Mouse (Mus musculus): ENCODE data around the gene Rab10. TPM values are rescaled to one million over a fixed set of nuclear protein-coding genes. Genes with fewer than 3 reads are reported as not detected.

Gene Rab10
- polyA plus RNA-seq, 1 experiment from 2014 or later = 139 TPM

- WGBS = 92% methylated on average over 6 of the region's 6 CpGs
- Histone ChIP-seq H3K36me3 (ENCODE audit: control insufficient read depth, insufficient read depth, low read length) (no peaks in the 10 kb centered on the region), H3K4me1 (ENCODE audit: control insufficient read depth, insufficient read depth, low read depth, low read length) (no peaks in the 10 kb centered on the region), H3K9me3 (ENCODE audit: control insufficient read depth, low read length) (no peaks in the 10 kb centered on the region), H3K27me3 (replicated peaks; ENCODE audit: control insufficient read depth, insufficient read depth, low read length) (no peaks in the 10 kb centered on the region), H3K9ac (ENCODE audit: low read depth, low read length) (no peak overlapping the region), H3K4me3 (ENCODE audit: low read length) (no peak overlapping the region), H3K4me2 (ENCODE audit: low read length) (no peak overlapping the region), H3K27ac (ENCODE audit: low read depth, low read length) (no peak overlapping the region)
- ATAC-seq = no peak
These were observed 24.4 kb downstream of the Rab10 start for GRCm38 (mm10) chr12:3285377-3285776.

- Histone ChIP-seq H3K4me2 (ENCODE audit: low read length) (no peak overlapping the region), H3K9ac (ENCODE audit: low read depth, low read length) (no peak overlapping the region)
- WGBS = 90% methylated on average over 2 of the region's 2 CpGs
These were observed 25.3 kb downstream of the Rab10 start for GRCm38 (mm10) chr12:3284463-3284862.

GRCm38 (mm10) chr12:3283829-3284440, 25.8 kb downstream of the Rab10 start:
- Histone ChIP-seq H3K4me1 (ENCODE audit: control insufficient read depth, insufficient read depth, low read depth, low read length) (no peaks in the 10 kb centered on the region), H3K9me3 (ENCODE audit: control insufficient read depth, low read length) (no peaks in the 10 kb centered on the region), H3K27me3 (replicated peaks; ENCODE audit: control insufficient read depth, insufficient read depth, low read length) (no peaks in the 10 kb centered on the region), H3K27ac (ENCODE audit: low read depth, low read length) (no peak overlapping the region), H3K4me2 (ENCODE audit: low read length) (no peak overlapping the region), H3K9ac (ENCODE audit: low read depth, low read length) (no peak overlapping the region), H3K4me3 (ENCODE audit: low read length) (no peak overlapping the region), H3K36me3 (ENCODE audit: control insufficient read depth, insufficient read depth, low read length) (no peaks in the 10 kb centered on the region)
- ATAC-seq = no peak
- WGBS = 93% methylated on average over 4 of the region's 4 CpGs

More at GRCm38 (mm10) chr12:3284463-3284862, 25.3 kb downstream of the Rab10 start:
- Histone ChIP-seq H3K27me3 (replicated peaks; ENCODE audit: control insufficient read depth, insufficient read depth, low read length) (no peaks in the 10 kb centered on the region), H3K4me3 (ENCODE audit: low read length) (no peak overlapping the region), H3K4me1 (ENCODE audit: control insufficient read depth, insufficient read depth, low read depth, low read length) (no peaks in the 10 kb centered on the region), H3K9me3 (ENCODE audit: control insufficient read depth, low read length) (no peaks in the 10 kb centered on the region), H3K36me3 (ENCODE audit: control insufficient read depth, insufficient read depth, low read length) (no peaks in the 10 kb centered on the region), H3K27ac (ENCODE audit: low read depth, low read length) (no peak overlapping the region)
- no peak for ATAC-seq

GRCm38 (mm10) chr12:3282954-3283353, 26.8 kb downstream of the Rab10 start:
- no peaks in the 10 kb centered on the region for H3K27me3 ChIP-seq (replicated peaks; ENCODE audit: control insufficient read depth, insufficient read depth, low read length)
- no peak overlapping the region for H3K27ac ChIP-seq (ENCODE audit: low read depth, low read length)
- H3K4me2 ChIP-seq (ENCODE audit: low read length) = no peak overlapping the region
- H3K36me3 ChIP-seq (ENCODE audit: control insufficient read depth, insufficient read depth, low read length) = no peaks in the 10 kb centered on the region
- H3K4me3 ChIP-seq (ENCODE audit: low read length) = no peak overlapping the region
- ATAC-seq = no peak
- WGBS = 63% methylated on average over 1 of the region's 1 CpGs
- no peak overlapping the region for H3K9ac ChIP-seq (ENCODE audit: low read depth, low read length)
- H3K9me3 ChIP-seq (ENCODE audit: control insufficient read depth, low read length) = no peaks in the 10 kb centered on the region
- no peaks in the 10 kb centered on the region for H3K4me1 ChIP-seq (ENCODE audit: control insufficient read depth, insufficient read depth, low read depth, low read length)

- Histone ChIP-seq H3K4me1 (ENCODE audit: control insufficient read depth, insufficient read depth, low read depth, low read length) (no peaks in the 10 kb centered on the region), H3K9ac (ENCODE audit: low read depth, low read length) (no peak overlapping the region), H3K27me3 (replicated peaks; ENCODE audit: control insufficient read depth, insufficient read depth, low read length) (no peaks in the 10 kb centered on the region), H3K9me3 (ENCODE audit: control insufficient read depth, low read length) (no peaks in the 10 kb centered on the region), H3K4me3 (ENCODE audit: low read length) (no peak overlapping the region), H3K27ac (ENCODE audit: low read depth, low read length) (no peak overlapping the region), H3K4me2 (ENCODE audit: low read length) (no peak overlapping the region), H3K36me3 (ENCODE audit: control insufficient read depth, insufficient read depth, low read length) (no peaks in the 10 kb centered on the region)
- WGBS = 86% methylated on average over 2 of the region's 2 CpGs
- ATAC-seq = no peak
These were observed 27.2 kb downstream of the Rab10 start for GRCm38 (mm10) chr12:3282520-3282919.

GRCm38 (mm10) chr12:3278880-3279339, 30.9 kb downstream of the Rab10 start:
- Histone ChIP-seq H3K36me3 (ENCODE audit: control insufficient read depth, insufficient read depth, low read length) (no peaks in the 10 kb centered on the region), H3K27me3 (replicated peaks; ENCODE audit: control insufficient read depth, insufficient read depth, low read length) (no peaks in the 10 kb centered on the region), H3K9ac (ENCODE audit: low read depth, low read length) (no peak overlapping the region), H3K27ac (ENCODE audit: low read depth, low read length) (no peak overlapping the region), H3K4me3 (ENCODE audit: low read length) (no peak overlapping the region), H3K4me1 (ENCODE audit: control insufficient read depth, insufficient read depth, low read depth, low read length) (no peaks in the 10 kb centered on the region), H3K9me3 (ENCODE audit: control insufficient read depth, low read length) (no peaks in the 10 kb centered on the region), H3K4me2 (ENCODE audit: low read length) (no peak overlapping the region)
- WGBS = 90% methylated on average over 2 of the region's 2 CpGs
- ATAC-seq = no peak

- Histone ChIP-seq H3K4me3 (ENCODE audit: low read length) (no peak overlapping the region), H3K27me3 (replicated peaks; ENCODE audit: control insufficient read depth, insufficient read depth, low read length) (no peaks in the 10 kb centered on the region), H3K27ac (ENCODE audit: low read depth, low read length) (no peak overlapping the region), H3K4me2 (ENCODE audit: low read length) (no peak overlapping the region), H3K9me3 (ENCODE audit: control insufficient read depth, low read length) (no peaks in the 10 kb centered on the region), H3K4me1 (ENCODE audit: control insufficient read depth, insufficient read depth, low read depth, low read length) (no peaks in the 10 kb centered on the region), H3K36me3 (ENCODE audit: control insufficient read depth, insufficient read depth, low read length) (no peaks in the 10 kb centered on the region), H3K9ac (ENCODE audit: low read depth, low read length) (no peak overlapping the region)
- ATAC-seq = no peak
These were observed 39.0 kb downstream of the Rab10 start for GRCm38 (mm10) chr12:3270818-3271217.

- ATAC-seq = no peak
- Histone ChIP-seq H3K27ac (ENCODE audit: low read depth, low read length) (no peak overlapping the region), H3K4me3 (ENCODE audit: low read length) (no peak overlapping the region), H3K9ac (ENCODE audit: low read depth, low read length) (no peak overlapping the region), H3K9me3 (ENCODE audit: control insufficient read depth, low read length) (no peaks in the 10 kb centered on the region), H3K36me3 (ENCODE audit: control insufficient read depth, insufficient read depth, low read length) (no peaks in the 10 kb centered on the region; the same call in 1 of the 2 replicates), H3K27me3 (replicated peaks; ENCODE audit: control insufficient read depth, insufficient read depth, low read length) (no peaks in the 10 kb centered on the region), H3K4me1 (ENCODE audit: control insufficient read depth, insufficient read depth, low read depth, low read length) (no peaks in the 10 kb centered on the region), H3K4me2 (ENCODE audit: low read length) (no peak overlapping the region)
- WGBS = 92% methylated on average over 2 of the region's 2 CpGs
These were observed 42.4 kb downstream of the Rab10 start for GRCm38 (mm10) chr12:3267397-3267796.

- no peak overlapping the region for H3K4me2 ChIP-seq (ENCODE audit: low read length)
- H3K36me3 ChIP-seq (ENCODE audit: control insufficient read depth, insufficient read depth, low read length) = no peaks in the 10 kb centered on the region; the same call in 1 of the 2 replicates
- H3K9ac ChIP-seq (ENCODE audit: low read depth, low read length) = no peak overlapping the region
- ATAC-seq = no peak
- H3K4me1 ChIP-seq (ENCODE audit: control insufficient read depth, insufficient read depth, low read depth, low read length) = no peaks in the 10 kb centered on the region
- no peak overlapping the region for H3K4me3 ChIP-seq (ENCODE audit: low read length)
- H3K27ac ChIP-seq (ENCODE audit: low read depth, low read length) = no peak overlapping the region
- no peaks in the 10 kb centered on the region for H3K9me3 ChIP-seq (ENCODE audit: control insufficient read depth, low read length)
- 98% methylated on average over 2 of the region's 2 CpGs for WGBS
- no peaks in the 10 kb centered on the region for H3K27me3 ChIP-seq (replicated peaks; ENCODE audit: control insufficient read depth, insufficient read depth, low read length)
These were observed 44.6 kb downstream of the Rab10 start for GRCm38 (mm10) chr12:3265188-3265587.

Data from hindbrain, embryonic 16.5 days (tissue).